Mouse (Mus musculus) hindlimb bud, embryonic 11.5 days (tissue): Measurements from ENCODE around the gene Hivep1.

ENCODE experiments used
- DNase-seq: peaks from one replicate; pipeline ENCODE4 v3.0.0-alpha.2; 2012; ENCODE audit warnings: low read depth, low spot score; ENCODE audit errors: extremely low spot score

The Hivep1 gene

DNA sequence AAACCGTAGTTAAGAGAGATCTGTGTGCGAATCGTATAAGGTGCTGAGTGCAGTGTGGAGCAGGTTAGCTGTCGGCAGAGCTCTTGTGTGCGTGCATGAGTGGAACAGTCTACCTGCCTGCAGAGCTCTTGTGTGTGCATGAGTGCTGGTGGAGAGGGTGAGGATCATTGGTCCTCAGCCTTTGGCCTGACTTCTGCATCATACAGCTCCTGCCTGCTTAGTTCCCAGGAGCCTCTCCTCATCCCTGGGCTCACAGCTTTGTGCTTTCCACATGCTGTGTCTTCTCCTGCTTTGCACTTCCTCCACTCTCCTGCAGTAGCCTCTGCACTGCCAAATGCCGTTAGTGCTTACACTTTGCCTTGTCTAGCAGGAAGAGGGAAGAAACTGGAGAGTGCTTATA is 60.2 kb downstream of the Hivep1 start:
- DNase-seq = no peak

DNA sequence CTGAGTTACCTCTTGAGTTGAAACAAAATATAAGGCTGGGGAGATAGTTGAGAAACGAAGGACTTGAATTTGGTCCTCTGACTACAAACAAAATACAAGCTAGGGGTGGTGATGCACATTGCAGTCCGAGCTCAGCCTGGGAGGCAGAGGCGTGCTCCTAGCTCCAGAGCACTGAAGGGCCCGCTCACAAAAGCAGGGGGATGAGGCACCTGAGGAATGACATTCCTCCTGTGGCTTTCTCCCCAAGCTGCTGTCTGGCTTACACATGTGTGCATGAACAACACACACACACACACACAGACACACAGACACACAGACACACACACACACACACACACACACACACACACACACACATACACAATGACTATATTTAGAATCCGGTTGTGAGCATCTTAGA is 60.9 kb downstream of the Hivep1 start:
- no peak for DNase-seq

DNA sequence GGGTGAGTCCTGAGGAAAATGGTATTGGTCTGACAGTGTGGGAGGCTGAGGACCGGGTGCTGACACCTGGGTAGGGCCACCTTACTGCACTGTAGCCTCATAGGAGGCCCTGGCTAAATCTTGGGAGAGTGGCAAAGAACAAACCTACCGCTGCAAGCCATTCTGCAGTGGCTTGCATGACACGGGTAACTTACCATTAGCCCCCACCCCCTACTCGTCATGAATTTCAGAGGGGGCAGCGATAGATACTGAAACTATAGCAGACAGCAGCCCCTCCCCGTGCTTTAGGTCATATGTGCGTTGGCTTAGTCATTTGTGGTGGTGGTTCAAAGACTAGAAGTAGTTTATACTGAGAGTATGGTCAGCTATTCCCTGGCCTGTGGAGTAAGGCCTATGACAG is 61.8 kb downstream of the Hivep1 start:
- no peak for DNase-seq

GRCm38 (mm10) chr13:42116301-42116700 is 64.5 kb downstream of the Hivep1 start:
- no peak for DNase-seq

GRCm38 (mm10) chr13:42119062-42119461 is 67.2 kb downstream of the Hivep1 start:
- no peak for DNase-seq

DNA sequence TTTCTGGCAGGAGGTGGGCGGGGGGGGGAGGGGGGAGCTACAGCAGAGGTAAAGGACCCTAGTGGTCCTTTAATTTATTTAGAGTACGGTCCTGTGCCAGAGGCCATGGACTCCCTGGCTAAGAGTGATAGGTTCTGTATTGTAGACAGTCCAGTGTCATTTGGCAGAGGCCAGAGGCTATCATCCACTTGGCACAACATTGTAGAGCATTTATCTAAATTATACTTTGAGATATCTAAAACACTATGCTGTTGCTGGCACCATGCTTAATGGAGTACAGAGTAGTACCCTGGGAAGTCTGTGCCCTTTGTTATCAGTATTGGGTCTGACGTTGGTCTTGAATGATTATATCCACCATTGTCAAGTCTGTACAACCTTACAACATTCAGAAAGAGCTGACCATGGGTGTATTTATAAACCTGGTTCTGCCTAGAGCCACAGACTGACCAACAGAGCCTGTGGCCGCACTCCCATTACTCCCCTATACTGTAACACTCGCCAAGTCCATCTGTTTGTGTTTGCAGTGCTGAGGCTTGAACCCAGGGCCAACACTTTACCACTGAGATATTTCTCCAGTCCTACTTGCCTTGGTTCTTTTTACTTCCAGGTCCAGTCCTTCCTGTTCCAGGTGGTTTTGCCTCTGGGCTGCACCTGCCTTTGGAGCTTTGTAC is 69.4 kb downstream of the Hivep1 start:
- no peak for DNase-seq

GRCm38 (mm10) chr13:42121777-42122682 is 70.2 kb downstream of the Hivep1 start:
- no peak for DNase-seq

GRCm38 (mm10) chr13:42144627-42145026 is 92.8 kb downstream of the Hivep1 start:
- no peak for DNase-seq

DNA sequence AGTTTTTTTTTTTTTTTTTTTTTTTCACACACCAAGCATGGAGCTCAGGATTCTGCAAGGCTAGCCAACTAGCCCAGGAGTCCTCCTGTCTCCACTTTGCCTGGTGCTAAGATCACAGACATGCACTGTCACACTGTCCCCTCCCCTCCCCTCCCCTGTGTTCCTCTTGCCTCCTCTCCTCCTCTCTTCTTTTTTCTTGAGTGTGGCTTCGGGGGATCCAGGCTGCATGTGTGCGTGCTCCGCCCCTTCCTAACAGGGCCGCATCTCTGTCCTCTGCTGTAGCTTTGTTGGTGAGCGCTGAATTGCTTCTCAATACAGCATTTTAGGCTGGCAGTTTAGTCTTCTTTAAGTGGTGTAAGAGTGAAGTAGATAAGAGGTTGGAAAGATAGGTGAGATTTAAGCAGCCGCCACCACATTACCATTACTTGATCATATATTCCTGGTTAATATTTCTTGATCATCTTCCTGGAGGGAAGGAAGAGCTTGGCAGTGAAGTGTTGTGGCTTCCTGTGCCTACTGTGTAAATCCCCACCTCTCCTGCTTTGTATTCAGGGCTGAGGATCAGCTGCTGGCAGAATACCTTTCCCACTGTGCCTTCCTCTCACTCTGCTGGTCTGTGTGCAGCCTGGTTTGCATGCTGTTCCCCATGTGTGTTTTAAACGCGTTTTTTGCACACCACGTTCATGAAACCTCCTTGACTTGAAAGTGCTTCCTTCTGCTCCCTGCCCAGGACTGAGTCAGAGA is 97.7 kb downstream of the Hivep1 start:
- DNase-seq = no peak

DNA sequence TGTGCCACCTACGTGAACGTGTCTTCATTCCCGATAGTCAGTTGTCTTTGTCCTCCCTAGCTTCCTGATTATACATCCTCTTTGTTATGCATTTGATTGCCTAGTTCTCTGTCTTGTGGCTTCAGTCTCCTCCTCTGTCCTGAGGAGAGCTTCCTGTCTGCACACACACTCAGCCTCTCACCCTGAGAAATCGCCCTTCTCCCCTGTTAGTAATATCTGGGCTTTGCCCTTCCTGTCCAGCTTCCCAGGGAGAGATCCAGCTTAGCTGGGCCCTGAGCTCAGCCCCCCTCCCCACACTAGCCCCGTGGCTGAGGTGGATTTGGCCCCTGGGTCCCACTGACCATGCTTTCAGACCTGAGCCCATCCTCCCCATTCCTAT is 98.2 kb downstream of the Hivep1 start:
- no peak for DNase-seq

- DNase-seq = no peak
Observed at GRCm38 (mm10) chr13:42150462-42151127, 98.8 kb downstream of the Hivep1 start.

DNA sequence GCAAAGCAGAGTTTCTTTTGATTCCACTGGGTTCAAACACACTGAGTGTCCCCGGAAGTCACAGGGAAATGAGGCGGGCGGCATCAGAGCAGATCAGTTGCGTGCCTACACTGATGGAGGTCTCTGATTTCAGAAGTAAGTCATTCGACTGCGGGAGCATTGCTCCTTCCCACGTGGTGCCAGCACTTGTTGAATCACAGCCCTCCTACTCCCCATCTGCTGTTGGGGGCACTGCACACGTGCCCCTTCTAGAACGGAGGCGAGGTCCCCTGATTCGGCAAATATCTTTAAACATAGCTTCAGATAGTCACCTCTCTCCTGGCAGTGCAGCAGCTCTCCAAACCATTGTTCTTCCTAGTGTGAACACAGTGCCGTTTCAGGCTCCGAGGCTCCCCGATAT is 106.4 kb downstream of the Hivep1 start:
- DNase-seq = no peak

DNA sequence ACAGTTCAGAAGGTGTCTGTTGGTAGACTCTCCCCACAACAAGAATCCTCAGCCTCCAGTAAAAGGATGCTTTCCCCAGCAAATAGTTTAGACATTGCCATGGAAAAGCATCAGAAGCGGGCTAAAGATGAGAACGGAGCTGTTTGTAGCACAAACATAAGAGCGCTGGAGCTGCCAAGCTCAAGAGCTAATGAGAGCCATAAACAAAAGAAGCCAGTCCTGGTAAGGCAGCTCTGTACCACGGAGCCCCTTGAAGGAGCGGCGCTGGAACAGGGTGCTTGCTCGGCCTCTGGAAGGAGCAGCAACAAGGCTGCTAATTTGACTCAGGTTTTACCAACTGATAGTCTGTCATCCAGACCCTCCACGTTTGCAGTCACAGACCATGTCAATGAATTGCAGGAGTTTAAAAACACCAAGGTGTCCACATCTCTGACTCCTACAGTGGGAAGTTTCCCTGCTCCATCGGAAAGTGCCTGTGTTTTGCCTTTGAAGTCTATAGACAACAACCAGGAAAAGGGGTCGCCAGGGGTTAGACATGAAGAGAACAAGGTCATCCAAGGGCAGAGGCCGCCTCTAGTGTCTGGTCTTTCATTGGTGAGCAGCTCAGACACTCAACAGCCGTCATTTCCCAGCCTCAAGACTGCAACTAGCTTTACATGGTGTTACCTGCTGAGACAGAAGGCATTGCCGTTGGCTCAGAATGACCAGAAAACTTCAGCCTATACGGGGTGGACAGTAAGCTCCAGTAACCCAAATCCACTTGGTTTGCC is 107.8 kb downstream of the Hivep1 start:
- no peak for DNase-seq

- no peak for DNase-seq
Observed at GRCm38 (mm10) chr13:42170802-42171201, 119.0 kb downstream of the Hivep1 start.

- DNase-seq = no peak
Observed at GRCm38 (mm10) chr13:42174827-42175420, 123.1 kb downstream of the Hivep1 start.

DNA sequence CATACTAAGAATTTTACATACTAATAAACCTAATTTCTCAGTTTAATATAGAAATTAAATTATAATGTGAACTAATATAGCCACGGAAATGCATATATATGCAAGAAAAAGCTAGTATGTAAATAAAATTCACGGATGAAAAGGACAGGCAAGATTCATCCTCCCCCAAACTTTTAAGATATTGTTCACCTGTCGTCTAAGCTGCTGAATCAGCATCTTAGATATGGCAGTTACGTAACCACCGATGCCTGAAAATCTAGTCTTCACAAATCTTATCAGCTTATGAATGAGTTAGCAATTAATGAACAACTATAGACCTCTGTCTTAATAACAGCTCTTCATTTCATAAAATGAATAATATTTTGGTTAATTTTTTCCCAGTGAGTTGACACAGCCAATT is 130.8 kb downstream of the Hivep1 start:
- no peak for DNase-seq

DNA sequence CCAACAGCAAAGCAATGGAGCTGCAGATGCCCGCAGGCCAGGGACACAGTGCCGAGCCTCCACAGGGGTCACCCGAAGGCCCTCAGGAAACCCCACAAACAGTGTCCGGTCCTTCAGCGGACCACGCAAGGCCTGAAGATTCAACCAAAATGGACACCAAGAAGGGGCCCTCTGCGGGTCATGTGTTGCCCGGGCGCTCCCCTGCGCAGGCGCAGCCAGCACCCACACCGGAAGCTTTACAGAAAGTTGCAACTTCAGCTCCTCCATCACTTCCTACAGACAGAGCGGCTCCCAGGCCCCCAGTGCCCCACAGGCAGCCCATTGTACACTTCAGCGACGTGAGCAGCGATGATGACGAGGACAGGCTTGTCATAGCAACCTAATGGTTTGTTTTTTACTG is 132.3 kb downstream of the Hivep1 start:
- DNase-seq = no peak

- DNase-seq = no peak
Observed at GRCm38 (mm10) chr13:42193016-42193415, 141.2 kb downstream of the Hivep1 start.

DNA sequence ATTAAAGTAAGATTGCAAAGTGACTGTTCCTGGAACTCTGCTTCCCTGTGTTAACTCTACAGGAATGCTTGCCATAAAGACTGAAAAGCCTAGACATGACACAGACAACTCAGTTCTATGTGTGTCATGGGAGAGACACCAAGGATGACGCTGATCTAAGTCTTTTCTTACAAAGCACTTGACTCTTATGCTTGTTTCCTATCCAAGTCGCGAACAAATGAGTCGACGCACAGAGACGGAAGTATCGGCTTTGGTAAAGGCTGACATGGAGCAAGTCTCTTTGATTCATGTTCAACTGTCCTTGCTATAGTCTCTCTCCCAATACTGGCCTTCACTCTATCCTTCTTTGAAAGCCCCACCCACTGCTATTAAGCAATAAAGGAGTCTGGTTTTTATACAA is 143.8 kb downstream of the Hivep1 start:
- no peak for DNase-seq

DNA sequence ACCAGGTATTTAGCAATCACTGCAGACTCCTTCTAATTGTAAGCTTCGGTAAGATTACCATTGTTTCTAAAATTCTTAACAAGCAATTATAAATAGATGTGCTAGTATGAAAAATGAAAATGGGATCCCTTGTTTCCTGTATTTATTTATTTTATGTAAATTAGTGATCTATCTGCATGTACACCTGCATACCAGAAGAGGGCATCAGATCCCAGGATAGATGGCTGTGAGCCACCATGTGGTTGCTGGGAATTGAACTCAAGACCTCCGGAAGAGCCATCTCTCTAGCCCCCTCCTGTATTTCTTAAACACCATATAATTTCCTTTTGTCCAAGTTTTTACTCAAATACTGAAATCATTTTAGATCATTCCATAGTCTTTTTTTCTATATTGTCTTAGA is 145.8 kb downstream of the Hivep1 start:
- DNase-seq = no peak
